Mouse (Mus musculus): ENCODE results near the gene Cdkn2d. TPM values are rescaled to one million over a fixed set of nuclear protein-coding genes. Genes with fewer than 3 reads are reported as not detected.
"Not testable (repeated sequence)": the region's sequence is repeated elsewhere in the genome, so short reads cannot be mapped to it uniquely, and the experiment has no call there.

Cdkn2d gene
- polyA plus RNA-seq, 1 experiment from 2014 or later, result 69.0 TPM

DNA sequence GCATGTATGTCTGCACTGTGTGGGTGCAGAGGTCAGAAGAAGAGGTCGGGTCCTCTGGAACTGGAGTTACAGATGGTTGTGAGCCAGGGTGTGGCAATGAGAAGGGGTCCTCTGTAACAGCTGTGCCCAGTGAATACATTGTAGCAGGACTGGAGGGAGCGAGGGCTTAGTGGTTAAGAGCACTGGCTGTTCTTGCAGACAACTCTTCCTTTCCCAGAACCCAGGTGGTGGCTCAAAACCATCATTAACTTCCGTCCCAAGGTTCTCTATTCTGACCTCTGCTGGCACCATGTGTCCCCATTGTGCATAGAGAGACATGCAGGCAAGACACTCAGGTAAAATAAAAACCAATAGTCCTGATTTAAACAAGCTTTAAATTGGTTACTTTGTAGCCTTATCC, 36.4 kb upstream of the Cdkn2d start:
- Histone ChIP-seq H3K27me3 (ENCODE audit: insufficient read depth, poor library complexity, severe bottlenecking) (no peaks in the 10 kb centered on the region), H3K36me3 (0 out of 2 replicates have a peak, but pooled peaks cover 17% of the 10 kb centered on the region), H3K4me1 (peaks cover 34% of the 10 kb centered on the region), H3K27ac (no peak overlapping the region), H3K4me3 (no peak overlapping the region), H3K9me3 (no peaks in the 10 kb centered on the region)
- no peak for DNase-seq (ENCODE audit: low spot score)
- WGBS, result 78% methylated on average over 3 of the region's 3 CpGs

DNA sequence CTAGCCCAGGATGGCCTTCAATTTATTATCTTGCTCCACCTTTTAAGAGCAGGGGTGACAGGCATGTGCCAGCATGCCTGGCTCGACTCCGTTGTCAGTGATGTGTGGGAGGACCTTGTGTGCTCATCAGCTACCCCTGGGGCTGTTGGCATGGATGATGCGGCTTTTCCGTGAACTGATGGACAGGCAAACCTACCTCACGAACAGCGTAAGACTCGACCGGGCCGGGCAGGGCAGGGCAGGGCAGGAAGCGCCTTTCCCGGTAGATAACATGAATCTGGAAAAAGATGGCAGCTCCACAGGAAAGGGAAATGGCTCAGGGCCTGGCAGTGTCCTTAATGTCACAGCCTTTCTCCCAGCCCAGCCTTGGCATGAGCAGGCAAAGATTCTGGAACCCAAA, 33.1 kb upstream of the Cdkn2d start:
- WGBS, result 68% methylated on average over 11 of the region's 11 CpGs
- peaks cover 35% of the 10 kb centered on the region for H3K4me1 ChIP-seq

DNA sequence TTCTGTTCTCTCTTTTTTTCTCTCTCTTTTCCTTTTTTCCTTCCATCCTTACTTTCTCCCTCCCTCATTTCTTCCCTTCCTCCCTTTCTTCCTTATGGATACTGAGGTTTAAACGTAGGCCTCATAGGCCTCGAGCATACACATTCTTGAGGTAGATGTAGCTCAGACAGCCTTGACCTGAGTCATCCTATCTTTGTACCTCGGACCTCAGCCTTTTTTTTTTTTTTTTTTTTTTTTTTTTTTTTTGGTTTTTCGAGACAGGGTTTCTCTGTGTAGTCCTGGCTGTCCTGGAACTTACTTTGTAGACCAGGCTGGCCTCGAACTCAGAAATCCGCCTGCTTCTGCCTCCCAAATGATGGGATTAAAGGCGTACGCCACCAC, 31.7 kb upstream of the Cdkn2d start:
- H3K27ac ChIP-seq, result not testable (repeated sequence)
- 83% methylated on average over 8 of the region's 8 CpGs for WGBS
- 0 out of 2 replicates have a peak, but pooled peaks cover 13% of the 10 kb centered on the region for H3K36me3 ChIP-seq

More for the DNA sequence above, 33.1 kb upstream of the Cdkn2d start:
- 0 out of 2 replicates have a peak, but pooled peaks cover 13% of the 10 kb centered on the region for H3K36me3 ChIP-seq
- no peaks in the 10 kb centered on the region for H3K9me3 ChIP-seq
- no peak for DNase-seq (ENCODE audit: low spot score)
- no peaks in the 10 kb centered on the region for H3K27me3 ChIP-seq (ENCODE audit: insufficient read depth, poor library complexity, severe bottlenecking)
- no peak overlapping the region for H3K27ac ChIP-seq
- H3K4me3 ChIP-seq, result no peak overlapping the region; the same call in 1 of the 2 replicates

DNA sequence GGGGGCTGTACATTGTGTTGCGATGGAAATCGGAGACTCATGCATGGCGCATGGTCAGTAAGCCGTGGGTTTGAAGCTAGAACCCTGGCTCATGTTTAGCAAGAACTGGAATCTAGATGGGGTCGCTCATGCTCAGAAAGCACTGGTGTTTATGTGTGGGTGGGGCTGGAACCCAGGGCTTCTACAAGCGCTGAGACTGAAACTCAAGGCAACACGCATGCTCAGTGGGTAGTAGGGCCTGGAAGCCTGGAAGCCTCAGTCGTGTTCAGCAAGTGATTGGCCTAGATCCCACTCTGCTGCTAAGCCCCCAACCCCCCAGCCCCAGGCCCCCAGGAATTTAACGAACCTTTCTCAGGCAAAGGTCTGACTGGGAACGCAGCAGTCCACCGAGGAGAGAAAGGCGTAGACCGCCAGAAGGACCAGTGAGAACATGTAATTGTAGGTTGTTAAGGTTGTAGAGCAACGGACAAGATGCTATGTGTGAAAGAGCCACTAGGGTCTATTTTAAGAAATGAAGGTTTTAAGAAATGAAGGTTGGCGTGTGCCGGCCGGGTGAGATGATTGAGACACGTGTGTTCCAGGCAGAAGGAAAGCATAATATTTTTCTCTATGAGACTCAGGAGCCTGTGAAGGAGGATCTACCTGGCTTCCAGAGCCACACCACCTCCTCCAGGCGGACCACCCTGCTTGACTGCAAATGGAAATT, 31.2 kb upstream of the Cdkn2d start:
- 78% methylated on average over 19 of the region's 19 CpGs for WGBS
- no peak for DNase-seq (ENCODE audit: low spot score)
- Histone ChIP-seq H3K4me1 (peaks cover 29% of the 10 kb centered on the region), H3K27ac (peak overlapping the region; percentile 93; the same call in 1 of the 2 replicates), H3K27me3 (ENCODE audit: insufficient read depth, poor library complexity, severe bottlenecking) (no peaks in the 10 kb centered on the region), H3K36me3 (0 out of 2 replicates have a peak, but pooled peaks cover 13% of the 10 kb centered on the region), H3K4me3 (peak overlapping the region; percentile 90), H3K9me3 (no peaks in the 10 kb centered on the region)

More for the DNA sequence above, 31.7 kb upstream of the Cdkn2d start:
- not testable (repeated sequence) for DNase-seq (ENCODE audit: low spot score); H3K27me3 ChIP-seq (ENCODE audit: insufficient read depth, poor library complexity, severe bottlenecking); H3K4me3 ChIP-seq; H3K9me3 ChIP-seq
- peaks cover 29% of the 10 kb centered on the region for H3K4me1 ChIP-seq

DNA sequence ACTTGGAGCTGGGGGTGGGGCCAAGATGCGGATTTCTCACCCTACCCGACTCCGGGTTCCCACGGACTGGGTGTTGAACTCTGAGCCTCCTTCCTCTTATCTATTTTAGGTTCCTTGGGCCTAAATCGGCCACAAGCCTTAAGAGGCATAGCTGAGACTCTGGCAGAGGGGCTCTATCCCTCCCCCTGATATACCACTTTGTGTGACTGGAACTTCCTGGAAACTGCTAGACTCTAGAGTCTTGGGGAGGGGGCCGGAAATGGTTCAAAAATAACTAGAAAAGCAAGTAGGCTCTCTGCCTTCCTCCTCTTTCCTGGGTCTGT, 30.3 kb upstream of the Cdkn2d start:
- Histone ChIP-seq H3K9me3 (no peaks in the 10 kb centered on the region), H3K27ac (peak overlapping the region; percentile 93), H3K36me3 (0 out of 2 replicates have a peak, but pooled peaks cover 13% of the 10 kb centered on the region), H3K4me3 (peak overlapping the region; percentile 90), H3K4me1 (peaks cover 29% of the 10 kb centered on the region), H3K27me3 (ENCODE audit: insufficient read depth, poor library complexity, severe bottlenecking) (no peaks in the 10 kb centered on the region)
- WGBS, result 5% methylated on average over 6 of the region's 6 CpGs
- DNase-seq (ENCODE audit: low spot score), result no peak

DNA sequence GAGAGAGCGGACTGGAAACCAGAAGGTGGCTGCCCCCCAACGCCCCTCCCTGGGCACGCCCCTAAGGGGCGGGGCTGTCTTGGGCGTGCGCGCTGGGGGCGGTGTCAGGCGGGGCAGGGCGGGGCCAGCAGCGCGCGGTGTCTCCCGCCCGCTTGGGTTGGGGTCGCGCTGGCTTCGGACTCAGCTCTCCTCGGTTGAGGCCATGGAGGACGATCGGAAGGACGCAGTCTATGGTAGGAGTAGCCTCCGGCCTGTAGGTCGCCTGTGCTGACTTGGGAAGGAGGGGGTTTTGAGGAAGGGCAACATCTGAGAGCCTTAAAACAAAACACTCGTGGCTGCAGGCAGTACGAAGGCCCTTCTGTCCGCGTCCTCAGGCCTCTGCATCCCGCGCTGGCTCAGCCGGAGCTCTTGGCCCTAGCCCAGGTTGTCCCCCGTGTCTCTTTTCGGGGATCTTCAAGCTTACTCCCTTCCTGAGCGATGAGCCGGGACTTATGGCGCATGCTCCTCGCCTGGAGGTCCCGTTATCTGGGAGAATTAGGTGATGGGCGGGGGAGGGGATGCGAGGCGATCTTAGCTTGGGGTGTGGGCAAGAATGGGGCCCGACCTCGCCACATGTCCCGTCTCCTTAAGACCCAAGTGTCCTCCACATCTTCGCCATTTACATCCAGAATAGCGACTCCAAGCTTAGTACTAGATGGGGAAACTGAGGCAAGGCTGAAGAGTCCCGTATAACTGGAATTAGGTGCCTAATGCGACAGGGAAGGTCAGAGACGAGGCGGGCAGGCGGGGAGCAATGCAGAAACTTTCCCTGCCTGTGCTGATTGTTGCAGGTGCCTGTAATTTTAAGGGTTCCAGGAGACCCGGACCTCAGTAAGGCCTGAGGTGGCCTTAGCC, 29.7 kb upstream of the Cdkn2d start, which contains the start of gene Slc44a2:
Slc44a2 (plus strand) TSS at position 80 of the 894 bp plus-strand sequence.
- Histone ChIP-seq H3K9me3 (no peaks in the 10 kb centered on the region), H3K27ac (peak within 1 kb of the TSS; percentile 93), H3K4me3 (peak within 1 kb of the TSS; percentile 90), H3K4me1 (peaks cover 27% of the 10 kb centered on the region), H3K27me3 (ENCODE audit: insufficient read depth, poor library complexity, severe bottlenecking) (no peaks in the 10 kb centered on the region), H3K36me3 (0 out of 2 replicates have a peak, but pooled peaks cover 11% of the 10 kb centered on the region)
- peak; percentile 93 for DNase-seq (ENCODE audit: low spot score)
- WGBS, result under 1% methylated on average over 52 of the region's 52 CpGs

DNA sequence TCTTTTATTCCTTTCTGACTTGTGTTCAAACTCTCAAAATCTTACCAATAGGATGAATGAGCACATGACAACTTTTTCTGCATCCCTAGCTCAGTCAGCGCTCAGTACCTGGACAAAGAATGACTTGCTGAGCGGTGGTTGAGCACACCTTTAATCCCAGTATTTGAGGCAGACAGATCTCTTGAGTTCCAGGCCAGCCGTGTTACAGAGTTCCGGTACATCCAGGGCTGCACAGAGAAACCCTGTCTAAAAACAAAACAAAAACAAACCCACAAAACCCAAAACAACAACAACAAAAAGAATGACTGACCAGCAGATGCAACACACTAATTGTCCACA, 29.0 kb upstream of the Cdkn2d start:
- Histone ChIP-seq H3K36me3 (0 out of 2 replicates have a peak, but pooled peaks cover 9% of the 10 kb centered on the region), H3K9me3 (no peaks in the 10 kb centered on the region), H3K4me3 (peak overlapping the region; percentile 90), H3K27ac (peak overlapping the region; percentile 93; the same call in 1 of the 2 replicates), H3K27me3 (ENCODE audit: insufficient read depth, poor library complexity, severe bottlenecking) (no peaks in the 10 kb centered on the region), H3K4me1 (peaks cover 25% of the 10 kb centered on the region)
- WGBS, result 27% methylated on average over 4 of the region's 4 CpGs
- no peak for DNase-seq (ENCODE audit: low spot score)

DNA sequence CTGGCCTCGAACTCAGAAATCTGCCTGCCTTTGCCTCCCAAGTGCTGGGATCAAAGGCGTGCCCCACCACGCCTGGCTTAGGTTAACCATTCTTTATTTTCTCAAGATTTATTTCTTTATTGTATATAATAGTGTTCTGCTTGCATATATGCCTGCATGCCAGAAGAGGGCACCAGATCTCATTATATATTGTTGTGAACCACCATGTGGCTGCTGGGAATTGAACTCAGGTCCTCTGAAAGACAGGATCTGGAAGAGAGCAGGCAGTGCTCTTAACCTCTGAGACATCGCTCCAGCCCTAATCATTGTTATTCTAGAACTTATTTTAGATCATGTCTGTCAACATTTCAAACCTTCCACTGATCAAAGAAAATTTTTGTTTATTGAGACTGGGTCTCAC, 28.3 kb upstream of the Cdkn2d start:
- no peak for DNase-seq (ENCODE audit: low spot score)
- H3K27ac ChIP-seq, result no peak overlapping the region
- H3K36me3 ChIP-seq, result 0 out of 2 replicates have a peak, but pooled peaks cover 4% of the 10 kb centered on the region
- H3K27me3 ChIP-seq (ENCODE audit: insufficient read depth, poor library complexity, severe bottlenecking), result no peaks in the 10 kb centered on the region
- H3K9me3 ChIP-seq, result no peaks in the 10 kb centered on the region
- WGBS, result 91% methylated on average over 4 of the region's 4 CpGs
- peaks cover 27% of the 10 kb centered on the region for H3K4me1 ChIP-seq
- no peak overlapping the region for H3K4me3 ChIP-seq

DNA sequence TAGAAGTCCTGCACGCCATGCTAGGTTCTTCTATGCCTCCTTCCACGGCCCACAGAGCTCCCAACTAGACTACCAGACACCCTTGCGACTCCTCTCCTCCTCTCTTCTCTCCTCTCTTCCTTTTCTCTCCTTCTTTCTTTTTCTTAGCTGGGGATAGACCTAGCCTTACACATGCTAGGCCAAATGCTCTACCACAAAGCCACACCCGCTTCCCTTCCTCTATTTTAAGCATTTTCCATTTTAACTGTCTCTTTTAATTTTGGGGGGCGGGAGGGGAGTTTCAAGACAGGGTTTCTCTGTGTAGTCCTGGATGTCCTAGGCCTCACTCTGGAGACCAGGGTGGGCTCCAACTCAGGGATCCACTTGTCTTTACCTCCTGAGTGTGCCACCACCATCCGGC, 27.6 kb upstream of the Cdkn2d start:
- Histone ChIP-seq H3K27ac (no peak overlapping the region), H3K4me1 (peaks cover 27% of the 10 kb centered on the region), H3K4me3 (no peak overlapping the region), H3K36me3 (no peaks in the 10 kb centered on the region), H3K9me3 (no peaks in the 10 kb centered on the region), H3K27me3 (ENCODE audit: insufficient read depth, poor library complexity, severe bottlenecking) (no peaks in the 10 kb centered on the region)
- no peak for DNase-seq (ENCODE audit: low spot score)
- 88% methylated on average over 6 of the region's 6 CpGs for whole genome bisulfite sequencing

DNA sequence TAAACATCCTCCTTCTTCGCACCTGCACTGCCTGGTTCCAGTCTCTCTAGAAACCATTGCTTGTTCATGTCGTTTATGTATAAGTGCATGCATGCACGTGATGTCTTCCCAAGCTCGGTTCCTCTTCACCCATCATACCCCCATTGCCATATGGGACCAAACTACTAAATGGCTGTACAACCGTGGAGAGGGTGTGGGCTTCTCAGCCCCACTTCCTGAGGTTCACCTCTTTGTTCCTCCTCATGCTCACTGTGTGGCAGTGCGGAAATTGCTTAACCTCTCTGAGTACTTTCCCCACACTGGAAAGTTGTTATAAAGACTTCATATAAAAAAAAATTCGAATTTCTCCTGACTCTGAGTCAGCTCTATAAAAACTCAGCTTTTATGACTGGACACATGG, 25.5 kb upstream of the Cdkn2d start:
- no peaks in the 10 kb centered on the region for H3K9me3 ChIP-seq
- H3K27ac ChIP-seq, result no peak overlapping the region
- H3K4me1 ChIP-seq, result peaks cover 26% of the 10 kb centered on the region
- H3K27me3 ChIP-seq (ENCODE audit: insufficient read depth, poor library complexity, severe bottlenecking), result peaks cover 11% of the 10 kb centered on the region
- WGBS, result 76% methylated on average over 7 of the region's 7 CpGs
- no peaks in the 10 kb centered on the region for H3K36me3 ChIP-seq
- no peak overlapping the region for H3K4me3 ChIP-seq
- no peak for DNase-seq (ENCODE audit: low spot score)

DNA sequence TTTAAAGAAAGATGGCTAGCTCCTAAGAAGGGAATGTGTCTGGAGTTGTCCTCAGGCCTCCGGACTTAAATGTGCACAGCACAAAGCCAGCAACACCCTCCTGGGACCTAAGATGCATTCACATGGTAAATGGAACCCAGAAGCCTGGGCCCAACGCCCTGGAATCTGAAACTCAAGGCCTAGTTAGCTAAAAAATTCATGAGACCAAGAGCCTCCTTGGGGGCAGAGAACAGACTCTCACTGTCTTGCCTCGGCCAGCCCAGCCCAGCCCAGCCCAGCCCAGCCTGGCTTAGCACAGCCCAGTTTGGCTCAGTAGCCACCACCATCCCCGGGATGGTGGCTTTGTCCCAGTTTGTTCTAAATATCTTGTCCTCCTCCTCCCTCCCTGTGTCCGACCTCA, 24.2 kb upstream of the Cdkn2d start:
- Histone ChIP-seq H3K27ac (peak overlapping the region; percentile 25; the same call in 1 of the 2 replicates), H3K4me3 (no peak overlapping the region), H3K36me3 (no peaks in the 10 kb centered on the region), H3K9me3 (no peaks in the 10 kb centered on the region), H3K27me3 (ENCODE audit: insufficient read depth, poor library complexity, severe bottlenecking) (peaks cover 19% of the 10 kb centered on the region), H3K4me1 (peaks cover 15% of the 10 kb centered on the region)
- 54% methylated on average over 5 of the region's 5 CpGs for WGBS
- DNase-seq (ENCODE audit: low spot score), result no peak

DNA sequence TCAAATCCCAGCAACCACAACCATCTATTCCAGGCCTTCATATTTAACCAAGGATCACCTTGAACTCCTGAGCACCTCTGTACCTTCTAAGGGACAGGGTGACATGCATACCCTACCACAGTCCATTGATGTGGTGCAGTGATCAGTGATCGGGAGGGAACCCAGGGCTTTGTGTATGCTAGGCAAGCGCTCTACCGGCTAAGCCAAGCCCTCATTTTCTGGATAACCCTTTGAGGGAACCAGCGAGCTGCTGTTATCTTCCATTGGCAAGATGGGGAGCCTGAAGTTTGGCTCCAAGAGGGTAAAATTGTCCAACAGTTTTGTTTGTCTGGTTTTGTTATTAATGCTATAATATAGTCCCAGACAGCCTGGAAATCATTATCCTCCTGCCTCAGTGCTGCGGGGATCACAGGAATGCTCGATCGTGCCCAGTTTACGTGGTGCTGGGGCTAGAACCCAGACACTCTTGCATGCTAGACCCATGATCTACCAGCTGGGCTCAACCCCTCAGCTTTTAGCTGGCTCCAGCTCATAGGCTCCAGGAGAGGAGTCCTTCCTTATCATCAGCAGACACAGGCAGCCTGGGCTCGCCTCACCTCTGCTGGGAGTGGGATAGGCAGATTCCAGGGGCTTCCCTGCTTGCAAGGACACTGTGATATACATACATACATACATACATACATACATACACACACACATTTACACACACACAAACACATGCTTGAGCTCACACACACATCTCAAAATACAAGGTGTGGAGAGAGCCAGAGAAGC, 23.3 kb upstream of the Cdkn2d start:
- Histone ChIP-seq H3K36me3 (no peaks in the 10 kb centered on the region), H3K4me1 (peaks cover 14% of the 10 kb centered on the region), H3K4me3 (no peak overlapping the region), H3K9me3 (no peaks in the 10 kb centered on the region), H3K27me3 (ENCODE audit: insufficient read depth, poor library complexity, severe bottlenecking) (peaks cover 19% of the 10 kb centered on the region), H3K27ac (peak overlapping the region; percentile 12; the same call in 1 of the 2 replicates)
- peak; percentile 83 for DNase-seq (ENCODE audit: low spot score)
- WGBS, result 77% methylated on average over 9 of the region's 9 CpGs
